Mouse (Mus musculus): ENCODE data around the gene Pfkfb4.
A peak's percentile ranks its signal among the peaks of the same experiment; 100 is the strongest.

Gene Pfkfb4

GRCm38 (mm10) chr9:108996411-108996810 is 4.8 kb downstream of the Pfkfb4 start:
- peak; percentile 43 for DNase-seq (ENCODE audit: low read depth)

- no peak for DNase-seq (ENCODE audit: low read depth)
These were observed 6.9 kb downstream of the Pfkfb4 start for GRCm38 (mm10) chr9:108998287-108999166.

GRCm38 (mm10) chr9:108999167-108999526 is 7.6 kb downstream of the Pfkfb4 start:
- peak; percentile 75 for DNase-seq (ENCODE audit: low read depth)

- peak; percentile 85 for DNase-seq (ENCODE audit: low read depth)
These were observed 9.1 kb downstream of the Pfkfb4 start for GRCm38 (mm10) chr9:109000726-109001125.

- DNase-seq (ENCODE audit: low read depth) = peak; percentile 71
These were observed 11.6 kb downstream of the Pfkfb4 start for GRCm38 (mm10) chr9:109003201-109003600.

- DNase-seq (ENCODE audit: low read depth) = no peak
These were observed 15.6 kb downstream of the Pfkfb4 start for GRCm38 (mm10) chr9:109007025-109007780.

- DNase-seq (ENCODE audit: low read depth) = no peak
These were observed 16.5 kb downstream of the Pfkfb4 start for GRCm38 (mm10) chr9:109008081-109008480.

- no peak for DNase-seq (ENCODE audit: low read depth)
These were observed 17.5 kb downstream of the Pfkfb4 start for GRCm38 (mm10) chr9:109008994-109009635.

- peak; percentile 96 for DNase-seq (ENCODE audit: low read depth)
These were observed 18.2 kb downstream of the Pfkfb4 start for GRCm38 (mm10) chr9:109009636-109010315.

- DNase-seq (ENCODE audit: low read depth) = no peak
These were observed 18.7 kb downstream of the Pfkfb4 start for GRCm38 (mm10) chr9:109010316-109010690.

GRCm38 (mm10) chr9:109015397-109015796 is 23.8 kb downstream of the Pfkfb4 start:
- DNase-seq (ENCODE audit: low read depth) = no peak

GRCm38 (mm10) chr9:109016973-109017604 is 25.5 kb downstream of the Pfkfb4 start:
- peak; percentile 40 for DNase-seq (ENCODE audit: low read depth)

GRCm38 (mm10) chr9:109021428-109021827 is 29.9 kb downstream of the Pfkfb4 start:
- DNase-seq (ENCODE audit: low read depth) = no peak

- DNase-seq (ENCODE audit: low read depth) = peak; percentile 76
These were observed 31.5 kb downstream of the Pfkfb4 start for GRCm38 (mm10) chr9:109022866-109023685.

GRCm38 (mm10) chr9:109027521-109027920 is 35.9 kb downstream of the Pfkfb4 start:
- DNase-seq (ENCODE audit: low read depth) = no peak

GRCm38 (mm10) chr9:109028421-109028820 is 36.8 kb downstream of the Pfkfb4 start:
- no peak for DNase-seq (ENCODE audit: low read depth)

- DNase-seq (ENCODE audit: low read depth) = no peak
These were observed 37.3 kb downstream of the Pfkfb4 start for GRCm38 (mm10) chr9:109028919-109029318.

- DNase-seq (ENCODE audit: low read depth) = no peak
These were observed 38.7 kb downstream of the Pfkfb4 start for GRCm38 (mm10) chr9:109030312-109030711.

GRCm38 (mm10) chr9:109031001-109031400 is 39.4 kb downstream of the Pfkfb4 start:
- no peak for DNase-seq (ENCODE audit: low read depth)

- DNase-seq (ENCODE audit: low read depth) = no peak
These were observed 40.1 kb downstream of the Pfkfb4 start for GRCm38 (mm10) chr9:109031686-109032085.

GRCm38 (mm10) chr9:109032435-109032834 is 40.9 kb downstream of the Pfkfb4 start:
- peak; percentile 43 for DNase-seq (ENCODE audit: low read depth)
